Mouse (Mus musculus): ENCODE results near the gene Btbd35f25.
"Not testable (repeated sequence)": the region's sequence is repeated elsewhere in the genome, so short reads cannot be mapped to it uniquely, and the experiment has no call there.

The Btbd35f25 gene

DNA sequence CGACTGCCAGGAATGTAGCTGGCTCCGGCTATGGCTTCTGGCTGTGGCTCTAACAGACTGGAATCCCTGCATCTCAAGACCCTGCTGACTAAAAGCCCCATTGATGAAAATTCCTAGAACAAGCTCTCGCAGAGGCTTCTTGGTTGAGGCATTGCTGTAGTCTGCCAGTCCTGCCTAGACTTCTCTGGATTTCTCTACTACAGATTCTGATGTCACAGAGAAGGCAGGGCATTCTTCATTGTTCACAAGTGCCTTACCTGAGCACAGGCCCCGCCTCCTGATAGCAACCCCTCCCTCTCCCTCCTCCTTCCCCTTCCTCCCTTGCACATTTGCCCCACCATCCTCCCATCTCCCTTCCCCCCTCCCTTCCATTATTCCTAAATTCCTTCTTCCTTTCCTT is at the start of gene Btbd35f25:
TSS of gene Btbd35f25 (minus strand) at position 101 of the 400 bp plus-strand sequence.
- not testable (repeated sequence) for DNase-seq (ENCODE audit: extremely low spot score, low read depth, low spot score)

DNA sequence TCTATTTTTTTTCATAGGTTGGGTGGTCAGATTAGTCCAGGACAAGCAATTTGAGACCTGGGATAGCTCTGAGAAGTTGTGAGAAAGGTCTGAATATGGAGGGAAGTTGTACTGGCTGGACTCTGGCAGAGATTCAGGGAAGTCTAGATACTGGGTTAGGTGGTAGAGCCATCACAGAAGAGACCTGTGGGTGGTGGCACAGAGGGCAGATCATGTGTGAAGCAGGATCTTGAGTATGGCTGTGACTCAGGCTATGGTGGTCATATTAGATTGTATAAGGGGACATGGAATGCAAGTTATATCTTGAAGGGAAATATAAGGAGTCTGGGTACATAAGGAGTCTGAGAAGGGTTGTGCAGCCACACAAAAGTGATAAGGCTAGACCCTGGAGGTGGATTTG is 49.3 kb upstream of the Btbd35f25 start:
- DNase-seq (ENCODE audit: extremely low spot score, low read depth, low spot score), result no peak

DNA sequence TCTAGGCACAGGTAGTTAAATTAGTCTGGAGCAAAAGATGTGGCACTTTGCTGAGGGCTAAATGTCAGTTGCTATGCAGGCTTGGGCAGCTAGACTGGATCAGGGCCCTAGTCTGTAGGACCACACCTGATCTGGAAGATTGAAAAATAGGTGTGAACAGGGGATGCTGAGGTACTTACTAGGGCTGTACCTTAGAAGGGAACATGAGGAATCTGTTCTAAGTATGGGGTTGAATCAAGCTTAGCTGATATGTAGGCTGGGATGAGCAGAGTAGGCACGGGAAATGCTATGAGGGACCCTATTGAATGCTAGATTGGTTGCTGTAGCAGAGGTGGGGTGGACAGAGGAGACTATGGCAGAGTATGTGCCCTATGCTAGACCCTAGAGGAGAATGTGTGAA is 47.0 kb upstream of the Btbd35f25 start:
- DNase-seq (ENCODE audit: extremely low spot score, low read depth, low spot score), result no peak

DNA sequence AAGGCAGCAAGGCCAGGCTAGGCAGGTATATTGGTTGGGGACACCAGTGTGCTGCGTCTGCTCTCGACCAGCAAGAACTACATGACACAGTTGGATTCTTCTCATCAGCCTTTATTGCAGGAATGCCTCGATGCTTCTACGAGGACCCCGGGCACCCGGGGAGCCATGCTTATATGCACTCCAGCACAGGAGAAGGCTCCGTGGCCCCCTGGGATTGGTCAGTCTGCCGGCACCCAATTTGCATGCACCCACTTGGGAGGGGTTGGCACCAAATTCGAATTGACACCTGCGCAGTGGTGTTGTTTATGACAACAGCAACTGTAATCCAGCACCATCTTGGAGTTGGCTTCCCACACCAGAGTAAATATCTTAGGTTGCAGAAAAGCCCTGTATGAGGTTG is 28.1 kb upstream of the Btbd35f25 start:
- no peak for DNase-seq (ENCODE audit: extremely low spot score, low read depth, low spot score)

DNA sequence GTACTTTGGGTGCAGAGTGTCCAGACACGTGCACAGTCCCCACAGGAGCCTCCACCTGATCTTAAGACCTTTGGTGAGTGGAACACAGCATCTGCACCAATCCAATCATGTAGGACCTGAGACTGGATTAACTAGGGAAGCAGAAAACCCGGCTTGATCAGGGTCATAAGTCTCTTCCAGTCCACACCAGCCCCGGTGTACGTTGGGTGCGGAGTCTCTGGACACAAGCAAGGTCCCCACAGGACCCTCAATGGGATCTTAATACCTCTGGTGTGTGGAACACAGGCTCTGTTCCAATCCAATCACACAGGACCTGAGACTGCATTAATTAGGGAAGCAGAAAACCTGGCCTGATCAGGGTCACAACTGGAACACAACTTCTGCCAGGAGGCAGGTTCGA is 20.0 kb upstream of the Btbd35f25 start:
- DNase-seq (ENCODE audit: extremely low spot score, low read depth, low spot score), result no peak

Measured in hindlimb bud, embryonic 11.5 days (tissue).